Mouse (Mus musculus) retina, postnatal 7 days (tissue): ENCODE data around the gene Tomm40.

Experiments
- DNase-seq: peaks from one replicate; pipeline ENCODE4 v3.0.0-alpha.2; 2012; ENCODE audit warnings: low read depth, low spot score

Gene Tomm40

GRCm38 (mm10) chr7:19744590-19745385, 29.6 kb upstream of the Tomm40 start:
- no peak for DNase-seq

- no peak for DNase-seq
Measured at GRCm38 (mm10) chr7:19743791-19744190, 28.6 kb upstream of the Tomm40 start.

GRCm38 (mm10) chr7:19742468-19742867, 27.2 kb upstream of the Tomm40 start:
- no peak for DNase-seq

- no peak for DNase-seq
Measured at GRCm38 (mm10) chr7:19741329-19742031, 26.2 kb upstream of the Tomm40 start.

- no peak for DNase-seq
Measured at GRCm38 (mm10) chr7:19740269-19740668, 25.0 kb upstream of the Tomm40 start.

GRCm38 (mm10) chr7:19738771-19739170, 23.5 kb upstream of the Tomm40 start:
- DNase-seq = no peak

- DNase-seq = no peak
Measured at GRCm38 (mm10) chr7:19736389-19737057, 21.3 kb upstream of the Tomm40 start.

GRCm38 (mm10) chr7:19734178-19734666, 19.0 kb upstream of the Tomm40 start:
- no peak for DNase-seq

GRCm38 (mm10) chr7:19726541-19726940, 11.3 kb upstream of the Tomm40 start:
- no peak for DNase-seq

GRCm38 (mm10) chr7:19724167-19724566, 8.9 kb upstream of the Tomm40 start:
- no peak for DNase-seq

GRCm38 (mm10) chr7:19722754-19723195, 7.5 kb upstream of the Tomm40 start:
- DNase-seq = no peak

- DNase-seq = no peak
Measured at GRCm38 (mm10) chr7:19719200-19719599, 4.0 kb upstream of the Tomm40 start.

GRCm38 (mm10) chr7:19718297-19718952, 3.2 kb upstream of the Tomm40 start:
- no peak for DNase-seq

GRCm38 (mm10) chr7:19717346-19717745, 2.1 kb upstream of the Tomm40 start:
- DNase-seq = no peak

GRCm38 (mm10) chr7:19716822-19717221, 1.6 kb upstream of the Tomm40 start:
- DNase-seq = no peak

- DNase-seq = no peak
Measured at GRCm38 (mm10) chr7:19716055-19716682, 931 bp upstream of the Tomm40 start.

- no peak for DNase-seq
Measured at GRCm38 (mm10) chr7:19714836-19715235, 402 bp downstream of the Tomm40 start.

GRCm38 (mm10) chr7:19713598-19713997, 1.6 kb downstream of the Tomm40 start:
- DNase-seq = no peak

- no peak for DNase-seq
Measured at GRCm38 (mm10) chr7:19713196-19713595, 2.0 kb downstream of the Tomm40 start.

GRCm38 (mm10) chr7:19712414-19712813, 2.8 kb downstream of the Tomm40 start:
- no peak for DNase-seq

- DNase-seq = no peak
Measured at GRCm38 (mm10) chr7:19710650-19711049, 4.6 kb downstream of the Tomm40 start.
